Mouse (Mus musculus) liver, adult (tissue): ENCODE measurements around the gene Zfhx3.
A peak's percentile ranks its signal among the peaks of the same experiment; 100 is the strongest.

Experiments used
- GATA4 ChIP-seq: IDR thresholded peaks from 2 replicates; pipeline ENCODE4 v1.6.1; 2014; ENCODE audit warnings: mild to moderate bottlenecking, low read length; ENCODE audit not compliant: insufficient replicate concordance

The Zfhx3 gene

GRCm38 (mm10) chr8:108859983-108860382 is 917.5 kb downstream of the Zfhx3 start:
- TF ChIP-seq GATA4, result no peak

GRCm38 (mm10) chr8:108863440-108863839 is 921.0 kb downstream of the Zfhx3 start:
- no peak for TF ChIP-seq GATA4

- TF ChIP-seq GATA4, result no peak
Observed at GRCm38 (mm10) chr8:108866430-108866829, 924.0 kb downstream of the Zfhx3 start.

- TF ChIP-seq GATA4, result peak; percentile 74; the same call in 1 of the 2 replicates
Observed at GRCm38 (mm10) chr8:108867482-108868258, 925.2 kb downstream of the Zfhx3 start.

GRCm38 (mm10) chr8:108868259-108869090 is 926.0 kb downstream of the Zfhx3 start:
- no peak for TF ChIP-seq GATA4

GRCm38 (mm10) chr8:108869420-108869819 is 927.0 kb downstream of the Zfhx3 start:
- no peak for TF ChIP-seq GATA4

GRCm38 (mm10) chr8:108869935-108870334 is 927.5 kb downstream of the Zfhx3 start:
- TF ChIP-seq GATA4, result no peak

- TF ChIP-seq GATA4, result no peak
Observed at GRCm38 (mm10) chr8:108870371-108870770, 927.9 kb downstream of the Zfhx3 start.

GRCm38 (mm10) chr8:108875722-108876121 is 933.3 kb downstream of the Zfhx3 start:
- TF ChIP-seq GATA4, result no peak

GRCm38 (mm10) chr8:108880101-108880500 is 937.7 kb downstream of the Zfhx3 start:
- TF ChIP-seq GATA4, result no peak

GRCm38 (mm10) chr8:108881336-108881735 is 938.9 kb downstream of the Zfhx3 start:
- TF ChIP-seq GATA4, result no peak

- no peak for TF ChIP-seq GATA4
Observed at GRCm38 (mm10) chr8:108882073-108882472, 939.6 kb downstream of the Zfhx3 start.

GRCm38 (mm10) chr8:108883381-108883780 is 940.9 kb downstream of the Zfhx3 start:
- no peak for TF ChIP-seq GATA4

GRCm38 (mm10) chr8:108884947-108885346 is 942.5 kb downstream of the Zfhx3 start:
- TF ChIP-seq GATA4, result no peak

- TF ChIP-seq GATA4, result no peak
Observed at GRCm38 (mm10) chr8:108885450-108885849, 943.0 kb downstream of the Zfhx3 start.

- TF ChIP-seq GATA4, result no peak
Observed at GRCm38 (mm10) chr8:108885861-108886260, 943.4 kb downstream of the Zfhx3 start.
